Mouse (Mus musculus) left cerebral cortex, adult 9 months (tissue): ENCODE measurements at regions not wholly inside any gene's neighbourhood (a gene's known extent, or its start where the extent isn't known, plus 50 kb on each side); places are given as distances from the start of the nearest gene placed in this dataset.

Experiments used
- DNase-seq, 2 experiments: peaks; one replicate each; pipeline ENCODE4 v3.0.0; 2022; ENCODE audit warnings: low spot score in 2 of 2

- no peak for DNase-seq
Measured at GRCm38 (mm10) chr3:35235066-35235465, 518.8 kb upstream of the Atp11b start.

- DNase-seq: no peak
Measured at GRCm38 (mm10) chr3:35235772-35236171, 518.1 kb upstream of the Atp11b start.

- no peak for DNase-seq
Measured at GRCm38 (mm10) chr3:35237342-35237741, 516.6 kb upstream of the Atp11b start.

- no peak for DNase-seq
Measured at GRCm38 (mm10) chr3:35242349-35242748, 511.6 kb upstream of the Atp11b start.

- DNase-seq: no peak
Measured at GRCm38 (mm10) chr3:35242871-35243529, 510.9 kb upstream of the Atp11b start.

- no peak for DNase-seq
Measured at GRCm38 (mm10) chr3:35245003-35245402, 508.9 kb upstream of the Atp11b start.

GRCm38 (mm10) chr3:35245946-35246665, 507.8 kb upstream of the Atp11b start:
- DNase-seq: no peak

- DNase-seq: no peak
Measured at GRCm38 (mm10) chr3:35249160-35249559, 504.7 kb upstream of the Atp11b start.

- DNase-seq: no peak
Measured at GRCm38 (mm10) chr3:35250092-35250749, 503.7 kb upstream of the Atp11b start.

- no peak for DNase-seq
Measured at GRCm38 (mm10) chr3:35253861-35254260, 500.0 kb upstream of the Atp11b start.

GRCm38 (mm10) chr3:35260936-35261335, 493.0 kb upstream of the Atp11b start:
- DNase-seq: no peak

- no peak for DNase-seq
Measured at GRCm38 (mm10) chr3:35268949-35269348, 485.0 kb upstream of the Atp11b start.

- no peak for DNase-seq
Measured at GRCm38 (mm10) chr3:35269977-35270880, 483.7 kb upstream of the Atp11b start.

GRCm38 (mm10) chr3:35273546-35273945, 480.4 kb upstream of the Atp11b start:
- no peak for DNase-seq

GRCm38 (mm10) chr3:35280981-35281380, 472.9 kb upstream of the Atp11b start:
- no peak for DNase-seq

- no peak for DNase-seq
Measured at GRCm38 (mm10) chr3:35282106-35282505, 471.8 kb upstream of the Atp11b start.

- DNase-seq: no peak
Measured at GRCm38 (mm10) chr3:35294771-35295170, 459.1 kb upstream of the Atp11b start.

GRCm38 (mm10) chr3:35295746-35296145, 458.2 kb upstream of the Atp11b start:
- DNase-seq: no peak

- no peak for DNase-seq
Measured at GRCm38 (mm10) chr3:35299036-35299435, 454.9 kb upstream of the Atp11b start.

GRCm38 (mm10) chr3:35306013-35306412, 447.9 kb upstream of the Atp11b start:
- DNase-seq: no peak

- DNase-seq: no peak
Measured at GRCm38 (mm10) chr3:35314177-35314576, 439.7 kb upstream of the Atp11b start.

- DNase-seq: no peak
Measured at GRCm38 (mm10) chr3:35315162-35315561, 438.7 kb upstream of the Atp11b start.
